Mouse (Mus musculus): Measurements from ENCODE around the gene Tenm3.
"Not testable (repeated sequence)": the region's sequence is repeated elsewhere in the genome, so short reads cannot be mapped to it uniquely, and the experiment has no call there.

The Tenm3 gene

GRCm38 (mm10) chr8:48188586-48188985 is 655.2 kb downstream of the Tenm3 start:
- no peak for DNase-seq

GRCm38 (mm10) chr8:48183758-48184157 is 660.0 kb downstream of the Tenm3 start:
- no peak for DNase-seq

DNA sequence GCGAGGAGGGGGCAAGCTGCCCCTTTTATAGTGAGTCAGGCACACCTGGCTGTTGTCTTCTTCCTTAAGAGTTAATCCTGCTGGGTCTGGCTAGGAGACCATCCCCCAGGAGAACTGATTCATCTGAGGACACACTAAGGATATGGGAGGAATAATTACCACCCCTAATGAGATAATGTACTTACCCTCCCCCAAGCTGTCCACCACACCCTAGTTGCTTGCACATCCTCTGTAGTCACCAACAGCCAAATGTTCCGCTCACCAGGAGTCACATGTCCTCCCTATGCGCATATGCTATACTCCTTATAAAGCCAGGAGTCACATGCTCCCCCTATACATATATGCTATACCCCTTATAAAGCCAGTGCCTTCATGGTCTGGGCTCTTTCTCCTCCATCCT is 662.8 kb downstream of the Tenm3 start:
- DNase-seq = no peak

GRCm38 (mm10) chr8:48180146-48180545 is 663.6 kb downstream of the Tenm3 start:
- DNase-seq = not testable (repeated sequence)

DNA sequence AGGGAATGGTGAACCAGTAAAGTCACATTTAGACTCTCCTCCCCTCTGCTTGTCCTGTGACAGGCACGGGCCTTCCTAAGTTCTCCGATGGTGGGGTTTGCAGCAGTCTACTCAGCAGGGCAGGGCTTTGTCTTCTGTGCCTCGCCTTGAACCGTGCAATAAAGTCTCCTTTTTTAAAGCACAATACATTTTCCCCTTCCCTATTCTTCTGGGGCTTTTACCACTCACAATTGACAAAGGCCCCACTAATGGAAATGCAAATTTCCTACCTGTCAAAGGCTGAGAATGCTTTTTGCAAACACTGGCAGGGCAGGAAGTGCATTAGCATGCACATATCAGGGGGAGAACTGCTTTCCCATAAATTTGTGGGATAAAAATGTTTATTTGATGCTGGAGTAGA is 664.8 kb downstream of the Tenm3 start:
- no peak for DNase-seq

DNA sequence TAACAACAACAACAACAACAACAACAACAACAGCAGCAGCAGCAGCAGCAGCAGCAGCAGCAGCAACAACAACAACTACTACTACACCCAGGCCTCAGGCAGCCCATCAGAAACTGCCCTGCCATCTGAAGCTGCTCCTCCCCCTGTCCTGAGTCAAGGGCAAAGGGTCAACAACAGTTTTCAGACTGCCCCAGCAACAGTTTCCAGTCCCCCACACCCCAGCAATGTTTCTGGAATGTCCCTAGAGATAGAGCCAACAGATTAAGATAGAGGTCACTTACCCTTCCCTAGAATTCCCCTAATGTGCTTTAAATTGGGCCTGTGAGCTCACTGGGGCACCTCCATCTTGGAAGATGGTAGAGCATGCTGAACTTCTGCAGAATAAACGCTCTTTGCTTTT is 665.9 kb downstream of the Tenm3 start:
- no peak for DNase-seq

All from retina, postnatal 1 day (tissue).